Mouse (Mus musculus): ENCODE results near the gene Tut1. TPM values are rescaled to one million over a fixed set of nuclear protein-coding genes. Genes with fewer than 3 reads are reported as not detected.

Gene Tut1
- 27.2 and 27.6 TPM in 2 replicates for polyA plus RNA-seq (2014; fragmentation: Nextera tagmentation; extraction: Ambion mirVana)

GRCm38 (mm10) chr19:8953135-8954039, at the start of gene Tut1:
TSS of gene Tut1 (plus strand) at chr19:8953847.
- peak within 1 kb of the TSS; percentile 72 for H3K4me2 ChIP-seq (replicated peaks; ENCODE audit: low read depth, low read length)
- H3K9ac ChIP-seq (replicated peaks; ENCODE audit: low read depth, low read length), result peak within 1 kb of the TSS; percentile 77
- peak; percentile 94 for ATAC-seq (ENCODE audit: insufficient number of reproducible peaks, insufficient read depth, low FRiP score, low read depth)
- peaks cover 5% of the 10 kb centered on the region; the same call in 1 of the 2 replicates for H3K4me1 ChIP-seq (ENCODE audit: control insufficient read depth, insufficient read depth, low read length)
- no peaks in the 10 kb centered on the region for H3K27me3 ChIP-seq (ENCODE audit: control insufficient read depth, insufficient read depth, low read length)
- peak within 1 kb of the TSS; percentile 86 for H3K4me3 ChIP-seq (ENCODE audit: low read depth, low read length)
- H3K9me3 ChIP-seq (ENCODE audit: control insufficient read depth, low read depth, low read length), result no peaks in the 10 kb centered on the region
- WGBS, result 4% methylated on average over 46 of the region's 46 CpGs
- peak within 1 kb of the TSS; percentile 78 for H3K27ac ChIP-seq (ENCODE audit: low read length)
- H3K36me3 ChIP-seq (ENCODE audit: control insufficient read depth, insufficient read depth, low read length), result peaks cover 42% of the 10 kb centered on the region

- H3K9me3 ChIP-seq (ENCODE audit: control insufficient read depth, low read depth, low read length), result no peaks in the 10 kb centered on the region
- no peak overlapping the region for H3K4me2 ChIP-seq (replicated peaks; ENCODE audit: low read depth, low read length)
- no peak overlapping the region for H3K4me3 ChIP-seq (ENCODE audit: low read depth, low read length)
- H3K27ac ChIP-seq (ENCODE audit: low read length), result no peak overlapping the region
- no peaks in the 10 kb centered on the region for H3K4me1 ChIP-seq (ENCODE audit: control insufficient read depth, insufficient read depth, low read length)
- H3K27me3 ChIP-seq (ENCODE audit: control insufficient read depth, insufficient read depth, low read length), result no peaks in the 10 kb centered on the region
- peaks cover 93% of the 10 kb centered on the region for H3K36me3 ChIP-seq (ENCODE audit: control insufficient read depth, insufficient read depth, low read length)
- H3K9ac ChIP-seq (replicated peaks; ENCODE audit: low read depth, low read length), result no peak overlapping the region
- 89% methylated on average over 6 of the region's 6 CpGs for WGBS
- ATAC-seq (ENCODE audit: insufficient number of reproducible peaks, insufficient read depth, low FRiP score, low read depth), result no peak
These were observed 45.1 kb upstream of the Tut1 start for GRCm38 (mm10) chr19:8908531-8908930.

GRCm38 (mm10) chr19:8911810-8912209, 41.8 kb upstream of the Tut1 start:
- 88% methylated on average over 5 of the region's 5 CpGs for WGBS
- Histone ChIP-seq H3K27me3 (ENCODE audit: control insufficient read depth, insufficient read depth, low read length) (no peaks in the 10 kb centered on the region), H3K4me1 (ENCODE audit: control insufficient read depth, insufficient read depth, low read length) (no peaks in the 10 kb centered on the region), H3K9ac (replicated peaks; ENCODE audit: low read depth, low read length) (no peak overlapping the region), H3K27ac (ENCODE audit: low read length) (no peak overlapping the region), H3K4me2 (replicated peaks; ENCODE audit: low read depth, low read length) (no peak overlapping the region), H3K36me3 (ENCODE audit: control insufficient read depth, insufficient read depth, low read length) (peaks cover 99% of the 10 kb centered on the region), H3K9me3 (ENCODE audit: control insufficient read depth, low read depth, low read length) (no peaks in the 10 kb centered on the region), H3K4me3 (ENCODE audit: low read depth, low read length) (no peak overlapping the region)
- no peak for ATAC-seq (ENCODE audit: insufficient number of reproducible peaks, insufficient read depth, low FRiP score, low read depth)

GRCm38 (mm10) chr19:8914212-8914611, 39.4 kb upstream of the Tut1 start:
- Histone ChIP-seq H3K27ac (ENCODE audit: low read length) (no peak overlapping the region), H3K4me3 (ENCODE audit: low read depth, low read length) (no peak overlapping the region), H3K27me3 (ENCODE audit: control insufficient read depth, insufficient read depth, low read length) (no peaks in the 10 kb centered on the region), H3K9me3 (ENCODE audit: control insufficient read depth, low read depth, low read length) (no peaks in the 10 kb centered on the region), H3K4me1 (ENCODE audit: control insufficient read depth, insufficient read depth, low read length) (no peaks in the 10 kb centered on the region), H3K9ac (replicated peaks; ENCODE audit: low read depth, low read length) (no peak overlapping the region), H3K36me3 (ENCODE audit: control insufficient read depth, insufficient read depth, low read length) (peaks cover 78% of the 10 kb centered on the region), H3K4me2 (replicated peaks; ENCODE audit: low read depth, low read length) (no peak overlapping the region)
- no peak for ATAC-seq (ENCODE audit: insufficient number of reproducible peaks, insufficient read depth, low FRiP score, low read depth)
- WGBS, result 93% methylated on average over 3 of the region's 3 CpGs

GRCm38 (mm10) chr19:8919000-8919399, 34.6 kb upstream of the Tut1 start:
- Histone ChIP-seq H3K36me3 (ENCODE audit: control insufficient read depth, insufficient read depth, low read length) (peaks cover 30% of the 10 kb centered on the region), H3K4me2 (replicated peaks; ENCODE audit: low read depth, low read length) (no peak overlapping the region), H3K27me3 (ENCODE audit: control insufficient read depth, insufficient read depth, low read length) (no peaks in the 10 kb centered on the region), H3K27ac (ENCODE audit: low read length) (no peak overlapping the region), H3K4me1 (ENCODE audit: control insufficient read depth, insufficient read depth, low read length) (peaks cover 9% of the 10 kb centered on the region; the same call in 1 of the 2 replicates), H3K4me3 (ENCODE audit: low read depth, low read length) (no peak overlapping the region), H3K9me3 (ENCODE audit: control insufficient read depth, low read depth, low read length) (no peaks in the 10 kb centered on the region), H3K9ac (replicated peaks; ENCODE audit: low read depth, low read length) (no peak overlapping the region)
- no peak for ATAC-seq (ENCODE audit: insufficient number of reproducible peaks, insufficient read depth, low FRiP score, low read depth)
- WGBS, result 89% methylated on average over 3 of the region's 3 CpGs

- H3K36me3 ChIP-seq (ENCODE audit: control insufficient read depth, insufficient read depth, low read length), result peaks cover 24% of the 10 kb centered on the region
- H3K9me3 ChIP-seq (ENCODE audit: control insufficient read depth, low read depth, low read length), result no peaks in the 10 kb centered on the region
- H3K9ac ChIP-seq (replicated peaks; ENCODE audit: low read depth, low read length), result peak overlapping the region; percentile 57; the same call in 1 of the 2 replicates
- peak overlapping the region; percentile 77 for H3K4me2 ChIP-seq (replicated peaks; ENCODE audit: low read depth, low read length)
- H3K27me3 ChIP-seq (ENCODE audit: control insufficient read depth, insufficient read depth, low read length), result no peaks in the 10 kb centered on the region
- peak overlapping the region; percentile 71 for H3K4me3 ChIP-seq (ENCODE audit: low read depth, low read length)
- peak overlapping the region; percentile 86 for H3K27ac ChIP-seq (ENCODE audit: low read length)
- H3K4me1 ChIP-seq (ENCODE audit: control insufficient read depth, insufficient read depth, low read length), result peaks cover 9% of the 10 kb centered on the region; the same call in 1 of the 2 replicates
- WGBS, result 65% methylated on average over 6 of the region's 6 CpGs
- no peak for ATAC-seq (ENCODE audit: insufficient number of reproducible peaks, insufficient read depth, low FRiP score, low read depth)
These were observed 34.0 kb upstream of the Tut1 start for GRCm38 (mm10) chr19:8919684-8920072.

- Histone ChIP-seq H3K27ac (ENCODE audit: low read length) (peak within 1 kb of the TSS; percentile 86), H3K4me3 (ENCODE audit: low read depth, low read length) (peak within 1 kb of the TSS; percentile 71), H3K4me1 (ENCODE audit: control insufficient read depth, insufficient read depth, low read length) (peaks cover 9% of the 10 kb centered on the region; the same call in 1 of the 2 replicates), H3K9ac (replicated peaks; ENCODE audit: low read depth, low read length) (peak within 1 kb of the TSS; percentile 57), H3K27me3 (ENCODE audit: control insufficient read depth, insufficient read depth, low read length) (no peaks in the 10 kb centered on the region), H3K4me2 (replicated peaks; ENCODE audit: low read depth, low read length) (peak within 1 kb of the TSS; percentile 77), H3K9me3 (ENCODE audit: control insufficient read depth, low read depth, low read length) (no peaks in the 10 kb centered on the region), H3K36me3 (ENCODE audit: control insufficient read depth, insufficient read depth, low read length) (peaks cover 19% of the 10 kb centered on the region)
- whole genome bisulfite sequencing, result 3% methylated on average over 37 of the region's 50 CpGs
- ATAC-seq (ENCODE audit: insufficient number of reproducible peaks, insufficient read depth, low FRiP score, low read depth), result peak; percentile 97
These were observed 33.4 kb upstream of the Tut1 start, which contains the start of gene B3gat3 for GRCm38 (mm10) chr19:8920073-8920736. TSS of gene B3gat3 (plus strand) at chr19:8920374.

GRCm38 (mm10) chr19:8920836-8921291, 32.8 kb upstream of the Tut1 start:
- Histone ChIP-seq H3K9me3 (ENCODE audit: control insufficient read depth, low read depth, low read length) (no peaks in the 10 kb centered on the region), H3K36me3 (ENCODE audit: control insufficient read depth, insufficient read depth, low read length) (peaks cover 17% of the 10 kb centered on the region), H3K27ac (ENCODE audit: low read length) (peak overlapping the region; percentile 86; the same call in 1 of the 2 replicates), H3K27me3 (ENCODE audit: control insufficient read depth, insufficient read depth, low read length) (no peaks in the 10 kb centered on the region), H3K9ac (replicated peaks; ENCODE audit: low read depth, low read length) (peak overlapping the region; percentile 57), H3K4me3 (ENCODE audit: low read depth, low read length) (peak overlapping the region; percentile 71), H3K4me2 (replicated peaks; ENCODE audit: low read depth, low read length) (peak overlapping the region; percentile 77), H3K4me1 (ENCODE audit: control insufficient read depth, insufficient read depth, low read length) (peaks cover 9% of the 10 kb centered on the region; the same call in 1 of the 2 replicates)
- WGBS, result 2% methylated on average over 6 of the region's 6 CpGs
- ATAC-seq (ENCODE audit: insufficient number of reproducible peaks, insufficient read depth, low FRiP score, low read depth), result peak; percentile 11; the same call in 1 of the 2 replicates

Measured in stomach, embryonic 14.5 days (tissue).